Mouse (Mus musculus) intestine, embryonic 14.5 days (tissue): ENCODE data around the gene Trub1. TPM values are rescaled to one million over a fixed set of nuclear protein-coding genes. Genes with fewer than 3 reads are reported as not detected.

ENCODE experiments used
- ATAC-seq: fragments of 200-750 bp; cut with Nextera tagmentation; replicated peaks from 2 replicates; pipeline ENCODE4 v1.8.0; 2017; ENCODE audit warnings: low read depth, moderate number of reproducible peaks, moderate TSS enrichment, moderate library complexity; ENCODE audit not compliant: low FRiP score, low TSS enrichment
- DNase-seq: peaks from one replicate; pipeline ENCODE4 v3.0.0-alpha.2; 2018; ENCODE audit warnings: low spot score
- H3K27ac ChIP-seq: fragments of 300-500 bp; sonication (generic); 2 replicates; pipeline ENCODE4 v1.5.1; 2014; ENCODE audit warnings: low read depth, mild to moderate bottlenecking, control low read depth
- H3K27me3 ChIP-seq: fragments of 300-500 bp; sonication (generic); replicated peaks from 2 replicates; pipeline ENCODE4 v1.6.1; 2014; ENCODE audit warnings: low read length, control low read depth; ENCODE audit not compliant: control insufficient read depth, insufficient read depth
- H3K36me3 ChIP-seq: fragments of 300-500 bp; sonication (generic); 2 replicates; pipeline ENCODE4 v1.6.1; 2014; ENCODE audit warnings: low read length, control low read depth; ENCODE audit not compliant: control insufficient read depth, insufficient read depth
- H3K4me1 ChIP-seq: fragments of 300-500 bp; sonication (generic); replicated peaks from 2 replicates; pipeline ENCODE4 v1.6.1; 2014; ENCODE audit warnings: low read length, control low read depth, mixed read lengths; ENCODE audit not compliant: control insufficient read depth, insufficient read depth
- H3K4me2 ChIP-seq: fragments of 300-500 bp; sonication (generic); 2 replicates; pipeline ENCODE4 v1.6.1; 2014; ENCODE audit warnings: low read length
- H3K4me3 ChIP-seq: fragments of 300-500 bp; sonication (generic); 2 replicates; pipeline ENCODE4 v1.5.1; 2014; ENCODE audit warnings: low read depth, low read length, control low read depth, mixed read lengths
- H3K9ac ChIP-seq: fragments of 300-500 bp; sonication (generic); 2 replicates; pipeline ENCODE4 v1.6.1; 2014; ENCODE audit warnings: mild to moderate bottlenecking, low read length
- H3K9me3 ChIP-seq: fragments of 300-500 bp; sonication (generic); 2 replicates; pipeline ENCODE4 v1.6.1; 2016; ENCODE audit warnings: low read length, control low read depth; ENCODE audit not compliant: control insufficient read depth
- WGBS: fragments of 180-500 bp; shearing (Covaris S2); extraction: QIAGEN DNeasy Blood & Tissue Kit; methylation state at CpG from one replicate; pipeline ENCODE4 v1.1.7; 2014; 5-methylcytosine and 5-hydroxymethylcytosine counted together
- polyA plus RNA-seq: library from polyadenylated mRNA; unstranded; fragments of >200 nt; fragmentation: Nextera tagmentation; extraction: Ambion mirVana; gene quantifications from 2 replicates; pipeline ENCODE4 v1.2.1, GENCODE M21; 2014

The Trub1 gene
- polyA plus RNA-seq, 1 experiment from 2014 or later: 27.6 TPM

- Histone ChIP-seq H3K9ac (no peak overlapping the region), H3K9me3 (peaks cover 4% of the 10 kb centered on the region; the same call in 1 of the 2 replicates), H3K4me3 (no peak overlapping the region), H3K27me3 (no peaks in the 10 kb centered on the region), H3K4me1 (peaks cover 9% of the 10 kb centered on the region), H3K27ac (no peak overlapping the region), H3K4me2 (no peak overlapping the region), H3K36me3 (no peaks in the 10 kb centered on the region)
- DNase-seq (no peak), ATAC-seq (no peak)
- WGBS: 78% methylated on average over 5 of the region's 5 CpGs
These were observed 83.8 kb downstream of the Trub1 start for GRCm38 (mm10) chr19:57536512-57536911.

- H3K9me3 ChIP-seq: peaks cover 4% of the 10 kb centered on the region; the same call in 1 of the 2 replicates
- ATAC-seq: peak; percentile 60; the same call in 1 of the 2 replicates
- peak overlapping the region; percentile 9; the same call in 1 of the 2 replicates for H3K4me2 ChIP-seq
- peaks cover 9% of the 10 kb centered on the region for H3K4me1 ChIP-seq
- H3K4me3 ChIP-seq: no peak overlapping the region
- H3K27me3 ChIP-seq: no peaks in the 10 kb centered on the region
- peak overlapping the region; percentile 23; the same call in 1 of the 2 replicates for H3K27ac ChIP-seq
- no peaks in the 10 kb centered on the region for H3K36me3 ChIP-seq
- no peak overlapping the region for H3K9ac ChIP-seq
- WGBS: 35% methylated on average over 7 of the region's 7 CpGs
- peak; percentile 58 for DNase-seq
These were observed 84.9 kb downstream of the Trub1 start for GRCm38 (mm10) chr19:57537510-57538182.

- Histone ChIP-seq H3K9ac (no peak overlapping the region), H3K27ac (no peak overlapping the region), H3K4me1 (peaks cover 10% of the 10 kb centered on the region), H3K9me3 (0 out of 2 replicates have a peak, but pooled peaks cover 4% of the 10 kb centered on the region), H3K4me2 (no peak overlapping the region), H3K4me3 (no peak overlapping the region), H3K27me3 (no peaks in the 10 kb centered on the region), H3K36me3 (no peaks in the 10 kb centered on the region)
- WGBS: 96% methylated on average over 11 of the region's 11 CpGs
- no peak for DNase-seq
- no peak for ATAC-seq
These were observed 87.4 kb downstream of the Trub1 start for GRCm38 (mm10) chr19:57540118-57540517.

Other genes with a start within 250 kb of the Trub1 start
- gene Ablim1, start 138.0 kb upstream of the Trub1 start, polyA plus RNA-seq: 28.3 and 30.2 TPM in 2 replicates
- 16.4 and 18.2 TPM in 2 replicates for gene Fam160b1, start 92.2 kb upstream of the Trub1 start, polyA plus RNA-seq
- gene Atrnl1, start 158.1 kb downstream of the Trub1 start, polyA plus RNA-seq: 7.4 and 9.3 TPM in 2 replicates